Mouse (Mus musculus) liver, embryonic 14.5 days (tissue): ENCODE measurements at regions not wholly inside any gene's neighbourhood (a gene's known extent, or its start where the extent isn't known, plus 50 kb on each side); places are given as distances from the start of the nearest gene placed in this dataset.

Experiments
- CTCF ChIP-seq: IDR thresholded peaks from 2 replicates; pipeline ENCODE4 v1.5.1; 2016; ENCODE audit warnings: antibody characterized with exemption, low read depth, control low read depth
- EP300 ChIP-seq: IDR thresholded peaks from 2 replicates; pipeline ENCODE4 v1.6.1; 2016; ENCODE audit warnings: antibody characterized with exemption, low read depth

- TF ChIP-seq CTCF, result no peak
- TF ChIP-seq EP300, result no peak
Observed at GRCm38 (mm10) chr8:126719748-126720147, 126.0 kb upstream of the Irf2bp2 start.
